Mouse (Mus musculus): ENCODE results near the gene Hcar2.

The Hcar2 gene

DNA sequence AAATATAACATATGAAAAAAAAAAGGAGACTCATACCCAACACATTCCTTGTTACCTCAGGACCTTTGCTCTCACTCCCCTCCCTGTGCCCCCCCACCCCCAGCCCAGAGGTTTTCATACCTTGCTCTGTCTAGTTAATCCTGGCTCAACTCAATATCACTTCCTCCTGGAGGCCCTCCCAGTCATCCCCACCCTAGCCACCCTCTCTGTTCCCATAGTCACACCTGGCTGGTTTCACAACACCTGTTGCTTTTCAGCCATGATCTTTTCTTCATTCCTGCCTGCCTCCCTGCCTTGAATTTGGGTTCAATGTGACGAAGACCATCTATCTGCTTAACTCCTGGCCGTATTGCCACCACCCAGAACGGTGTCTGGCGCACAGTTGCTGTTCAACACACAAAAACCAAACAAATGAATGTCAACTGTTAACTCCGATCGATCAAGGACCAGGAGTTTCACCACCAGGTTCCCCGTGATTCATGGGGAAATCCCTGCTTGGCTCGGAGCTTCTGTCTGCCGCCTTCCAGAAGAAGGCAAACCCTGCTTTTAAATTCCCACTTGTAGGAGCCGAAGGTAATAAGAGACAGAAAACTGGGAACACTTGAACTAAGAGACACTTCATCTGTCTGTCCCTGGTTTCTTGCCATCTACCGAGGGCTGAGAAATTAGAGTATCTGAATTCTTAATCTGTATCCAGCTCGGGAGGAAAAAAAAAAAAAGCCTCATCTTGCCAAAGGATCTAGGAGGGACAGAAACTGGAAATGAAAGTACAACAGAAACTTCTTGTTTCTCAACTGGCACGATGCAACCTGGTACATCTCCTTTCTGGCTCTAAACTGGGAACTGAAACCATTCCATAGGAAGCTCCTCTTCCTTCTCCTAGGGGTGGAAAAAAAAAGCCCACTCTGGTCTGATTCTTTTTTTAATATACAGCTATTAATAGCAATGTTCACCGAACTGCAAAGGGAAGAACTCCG lies 2.6 kb downstream of the Hcar2 start:
- peak; percentile 38 for DNase-seq (ENCODE audit: low read depth, low spot score)

DNA sequence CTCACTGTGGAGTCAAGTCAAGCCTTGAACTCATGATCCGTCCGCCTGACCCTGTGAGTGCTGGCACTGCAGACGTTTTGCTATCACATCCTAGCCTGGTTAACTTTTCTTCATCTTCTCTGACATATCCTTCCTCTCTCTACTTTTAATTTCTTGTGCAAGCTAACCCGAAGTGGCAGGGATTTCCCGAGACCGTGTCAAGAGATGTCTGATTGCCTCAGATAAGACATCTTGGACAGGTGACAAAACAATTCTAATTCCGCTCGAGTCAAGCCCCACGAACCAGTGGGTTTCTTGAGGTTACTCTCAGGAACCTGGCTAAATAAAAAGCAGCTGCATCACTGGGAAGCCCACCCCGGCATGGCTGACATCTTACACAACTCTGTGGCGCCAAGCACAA lies 6.5 kb downstream of the Hcar2 start:
- DNase-seq (ENCODE audit: low read depth, low spot score), result no peak

DNA sequence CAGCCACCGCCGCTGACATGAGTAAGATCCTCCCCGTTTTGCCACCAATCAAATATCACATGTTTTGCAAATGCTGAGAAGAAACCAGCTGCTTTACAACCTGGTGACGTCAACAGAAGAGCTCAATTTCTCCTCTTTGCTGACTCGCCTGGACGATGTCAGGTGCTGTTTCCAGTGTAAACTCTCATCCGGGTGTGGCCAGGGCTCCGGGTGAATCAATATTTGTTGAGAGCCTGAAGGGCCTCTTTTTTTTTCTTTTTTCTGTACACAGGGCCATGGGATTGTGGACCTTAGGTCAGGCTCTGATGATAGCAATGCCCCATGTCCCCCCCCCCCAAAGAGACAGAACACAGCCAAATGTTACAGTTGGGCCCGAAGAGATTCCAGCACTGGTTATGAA lies 10.8 kb downstream of the Hcar2 start:
- no peak for DNase-seq (ENCODE audit: low read depth, low spot score)

DNA sequence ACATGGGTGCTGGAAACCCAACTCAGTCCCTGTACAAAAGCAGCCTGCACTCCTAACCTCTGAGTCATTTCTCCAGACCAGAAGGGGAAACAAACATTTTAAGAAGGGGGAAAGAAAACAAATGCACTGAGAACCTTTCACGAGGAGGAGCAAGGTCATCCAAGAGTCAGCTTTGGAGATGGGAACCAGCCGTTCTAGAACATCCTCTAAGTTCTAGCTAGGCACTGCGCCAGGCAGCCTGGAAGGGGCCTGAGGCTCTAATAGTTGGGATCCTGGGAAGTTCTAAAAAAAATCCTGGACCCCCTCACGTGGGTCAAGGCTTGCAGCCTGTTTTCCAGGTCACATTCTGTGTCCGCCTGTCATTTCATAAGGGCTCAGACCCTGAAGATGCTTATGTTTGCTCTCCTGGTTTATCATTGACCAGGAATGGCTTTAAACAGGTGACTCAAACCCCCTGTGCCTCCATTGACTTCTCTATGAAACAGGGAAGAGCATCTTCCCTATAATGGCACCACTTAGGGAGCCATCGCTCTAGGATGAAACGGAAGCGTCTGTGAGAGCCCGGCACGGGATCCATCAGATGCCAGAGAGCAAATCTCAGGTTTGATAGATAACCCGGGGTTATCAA lies 11.3 kb downstream of the Hcar2 start:
- DNase-seq (ENCODE audit: low read depth, low spot score), result no peak

DNA sequence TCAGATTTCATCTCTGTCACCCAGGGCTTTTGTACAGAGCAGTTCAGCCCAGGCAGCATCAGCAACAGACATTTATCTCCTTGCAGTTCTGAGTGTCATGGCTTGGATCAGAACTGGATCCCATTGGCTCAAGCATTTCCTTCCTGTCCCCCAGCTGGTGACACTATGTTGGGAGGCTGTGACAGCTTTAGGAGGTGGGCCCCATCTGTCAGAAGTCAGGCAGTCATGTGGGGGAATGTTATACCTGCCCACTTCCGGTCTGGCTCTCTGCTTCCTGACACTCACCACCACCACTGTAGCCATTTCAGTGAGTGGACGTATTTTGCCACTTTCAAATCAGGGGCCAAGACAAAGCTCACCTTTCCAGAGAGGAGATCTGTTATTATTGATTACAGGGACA lies 13.9 kb downstream of the Hcar2 start:
- DNase-seq (ENCODE audit: low read depth, low spot score), result no peak

DNA sequence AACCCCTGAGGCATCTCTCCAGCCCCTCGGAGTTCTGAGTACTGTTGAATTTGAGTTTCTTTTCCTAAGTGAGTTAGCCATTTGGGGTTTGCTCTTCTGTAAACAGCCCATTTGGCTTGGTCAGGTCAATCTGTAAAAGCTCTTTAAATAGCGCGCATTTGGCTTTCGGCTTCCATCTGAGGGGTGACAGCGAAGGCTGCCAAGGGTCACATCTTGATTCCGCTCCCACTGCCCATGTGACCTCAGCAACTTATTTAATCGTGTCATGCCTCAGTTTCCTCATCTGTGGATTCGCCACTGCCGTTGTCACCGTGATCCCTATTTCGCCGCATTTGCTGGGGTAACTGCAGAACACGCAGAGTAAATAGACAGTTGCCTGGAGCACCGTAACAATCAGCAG lies 21.0 kb downstream of the Hcar2 start:
- no peak for DNase-seq (ENCODE audit: low read depth, low spot score)

DNA sequence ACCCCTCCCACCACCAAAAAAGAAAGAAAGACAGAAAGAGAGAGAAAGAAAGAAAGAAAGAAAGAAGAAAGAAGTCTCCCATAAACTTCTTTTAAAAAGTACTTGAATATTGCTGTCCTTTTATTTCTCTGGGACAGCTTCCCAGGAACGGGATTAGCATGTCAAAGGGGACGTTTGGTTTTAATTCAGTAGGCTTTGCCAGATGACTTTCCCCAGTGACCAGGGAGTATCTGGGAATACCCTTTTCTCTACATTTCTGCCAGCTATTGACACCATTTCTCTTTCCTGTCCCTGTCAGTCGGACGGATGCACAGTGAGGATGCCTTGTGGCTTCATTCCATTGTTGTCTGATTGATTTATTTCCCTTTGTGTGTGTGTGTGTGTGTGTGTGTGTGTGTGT lies 21.5 kb downstream of the Hcar2 start:
- no peak for DNase-seq (ENCODE audit: low read depth, low spot score)

DNA sequence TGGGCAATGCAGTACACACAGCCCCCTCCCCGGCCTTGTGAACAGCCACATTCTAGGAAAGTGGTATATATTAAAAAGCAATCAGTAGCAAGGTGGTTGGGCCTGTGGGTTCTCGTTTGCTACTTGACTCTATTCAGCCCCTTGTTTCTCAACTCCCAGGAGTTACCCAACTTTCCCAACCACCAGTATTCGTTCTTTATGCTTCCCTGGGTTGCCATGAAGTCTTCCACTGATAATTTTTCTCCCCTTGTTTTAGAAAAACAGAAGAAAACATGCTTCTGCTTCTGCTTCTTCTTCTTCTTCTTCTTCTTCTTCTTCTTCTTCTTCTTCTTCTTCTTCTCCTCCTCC lies 22.4 kb downstream of the Hcar2 start:
- DNase-seq (ENCODE audit: low read depth, low spot score), result no peak

DNA sequence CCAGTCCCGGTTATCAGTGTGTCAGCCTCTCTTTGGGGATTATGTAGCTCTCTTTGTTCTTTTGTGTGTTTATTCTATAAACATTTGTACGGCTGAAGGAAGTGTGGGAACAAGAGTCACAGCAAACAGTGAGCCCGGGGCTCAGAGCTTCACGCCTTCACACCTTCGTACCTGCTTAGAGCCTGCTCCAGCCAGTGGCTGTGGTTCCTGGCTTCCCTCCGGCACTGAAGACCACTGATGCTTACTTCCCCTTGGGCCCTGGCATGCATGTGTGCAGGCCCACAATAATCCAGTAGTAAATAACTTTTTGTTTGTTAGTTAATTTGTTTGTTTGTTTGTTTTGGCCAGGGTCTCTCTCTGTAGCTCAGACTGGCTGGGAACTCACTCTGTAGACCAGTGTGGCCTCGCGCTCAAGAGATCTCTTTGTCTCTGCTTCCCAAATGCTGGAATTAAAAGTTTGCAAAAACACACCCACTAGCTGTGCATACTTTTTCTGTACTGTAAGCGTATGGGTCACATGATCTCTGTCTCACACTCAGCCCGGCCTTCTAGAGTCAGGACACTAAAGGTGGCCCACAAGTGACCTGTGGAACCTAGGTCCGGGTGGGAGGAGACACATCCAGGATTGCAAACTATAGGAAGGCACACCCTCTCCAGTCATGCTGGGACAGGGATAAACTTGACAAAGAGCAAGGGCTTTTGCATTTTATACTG lies 22.9 kb downstream of the Hcar2 start:
- DNase-seq (ENCODE audit: low read depth, low spot score), result no peak

DNA sequence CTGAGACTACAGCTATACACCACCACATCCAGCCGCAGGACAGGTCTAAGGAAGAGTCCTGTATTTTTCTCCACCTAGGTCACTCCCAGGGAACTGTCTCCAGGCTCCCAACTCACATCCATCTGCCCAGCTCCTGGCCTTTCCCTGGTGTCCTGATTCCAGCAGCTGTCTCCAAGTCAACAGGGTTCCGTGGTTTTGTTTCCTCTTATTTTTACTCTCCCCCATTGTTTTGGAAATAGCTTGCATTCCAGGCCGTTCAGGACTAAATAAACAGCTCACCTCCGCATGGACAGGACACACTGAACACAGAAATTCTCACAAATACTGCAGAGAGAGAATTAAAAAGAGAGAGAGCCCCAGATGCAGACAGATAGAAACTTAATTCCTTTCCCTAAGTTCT lies 27.9 kb downstream of the Hcar2 start:
- no peak for DNase-seq (ENCODE audit: low read depth, low spot score)

DNA sequence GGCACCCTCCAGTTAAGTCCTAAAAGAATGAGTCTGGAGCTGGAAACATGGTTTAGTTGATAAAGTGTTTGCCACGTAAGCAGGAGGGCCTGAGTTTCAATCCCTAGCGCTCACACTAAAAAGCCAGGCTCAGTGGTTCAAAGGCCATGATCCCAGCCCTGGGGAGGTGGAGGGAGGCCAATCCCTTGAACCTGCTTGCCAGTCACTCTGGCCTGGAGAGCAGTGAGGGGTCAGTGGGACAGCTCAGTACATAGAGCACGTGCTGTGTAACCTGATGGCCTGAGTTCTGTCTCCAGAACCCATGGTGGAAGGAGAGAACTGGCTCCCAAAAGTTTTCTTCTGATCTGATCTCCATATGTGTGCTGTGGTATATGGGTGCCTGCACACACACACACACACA lies 30.5 kb downstream of the Hcar2 start:
- DNase-seq (ENCODE audit: low read depth, low spot score), result no peak

DNA sequence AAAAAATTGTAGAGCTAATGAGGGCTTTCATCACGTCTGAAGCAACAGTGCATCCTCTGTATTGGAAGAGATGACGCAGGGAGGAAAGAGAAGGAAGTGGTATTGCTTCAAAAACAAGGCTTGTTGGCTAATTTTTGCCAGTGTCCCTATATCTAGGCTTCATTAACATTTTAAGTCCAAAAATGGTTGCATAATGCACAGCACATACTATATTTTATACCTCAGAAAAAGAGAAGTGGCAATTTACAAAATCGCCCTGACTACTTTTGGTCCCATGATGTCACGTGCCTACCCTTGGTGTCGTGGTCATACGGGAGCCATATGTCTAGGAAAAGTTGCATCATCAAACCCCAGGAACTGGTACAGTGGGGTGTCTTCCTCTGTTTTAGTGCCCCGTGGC lies 33.0 kb downstream of the Hcar2 start:
- DNase-seq (ENCODE audit: low read depth, low spot score), result no peak

DNA sequence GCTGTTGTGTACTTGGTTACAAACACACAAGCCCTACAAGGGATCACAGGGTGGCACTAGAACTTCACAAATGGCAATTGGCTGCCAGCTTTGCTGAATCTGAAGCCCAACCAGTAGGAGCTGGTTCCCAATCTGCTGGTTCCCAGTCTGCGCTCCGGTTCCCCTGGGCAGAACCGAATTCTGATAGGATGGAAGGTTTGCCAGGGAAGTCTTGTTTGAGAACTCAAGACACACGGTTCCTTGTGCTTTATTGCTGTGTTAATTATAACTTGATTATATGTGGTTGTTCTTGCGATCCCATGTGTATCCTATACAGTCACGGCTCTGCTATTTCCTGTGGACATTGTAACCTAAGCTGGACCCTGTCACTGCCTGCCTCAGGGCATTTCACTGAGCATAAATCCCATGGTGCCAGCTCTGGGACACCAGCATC lies 37.6 kb downstream of the Hcar2 start:
- peak; percentile 49 for DNase-seq (ENCODE audit: low read depth, low spot score)

DNA sequence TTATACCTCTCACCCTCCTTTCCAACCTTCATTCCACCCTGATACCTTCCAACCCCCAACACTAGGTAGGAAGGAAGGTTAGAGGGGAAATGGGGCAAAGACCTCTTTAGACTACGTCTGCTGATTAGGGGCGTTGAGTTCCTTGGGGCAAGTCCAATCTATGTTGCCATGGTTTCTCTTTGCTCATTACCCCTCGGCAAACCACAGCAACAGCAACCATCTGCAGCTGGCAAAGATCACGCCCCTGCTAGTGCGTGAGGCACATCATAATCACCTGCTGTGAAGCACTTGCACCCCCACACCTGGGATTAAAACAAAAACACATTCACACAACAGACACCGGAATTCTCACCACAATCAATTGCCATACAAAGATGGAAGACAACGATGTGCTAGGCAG lies 42.6 kb downstream of the Hcar2 start:
- DNase-seq (ENCODE audit: low read depth, low spot score), result no peak

DNA sequence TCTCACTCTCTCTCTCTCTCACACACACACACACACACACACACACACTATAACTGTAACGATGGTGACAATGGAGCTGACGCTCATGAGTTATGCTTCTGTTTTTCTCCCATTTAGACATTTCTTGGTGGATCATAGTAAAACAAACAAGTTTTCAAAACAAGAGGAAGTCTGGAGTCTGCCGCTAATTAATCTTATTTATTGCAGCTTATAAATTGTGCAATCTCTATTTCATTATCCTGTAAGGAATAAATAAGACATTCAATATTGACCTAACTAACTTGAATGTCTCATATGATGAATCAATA lies 44.1 kb downstream of the Hcar2 start:
- DNase-seq (ENCODE audit: low read depth, low spot score), result no peak

DNA sequence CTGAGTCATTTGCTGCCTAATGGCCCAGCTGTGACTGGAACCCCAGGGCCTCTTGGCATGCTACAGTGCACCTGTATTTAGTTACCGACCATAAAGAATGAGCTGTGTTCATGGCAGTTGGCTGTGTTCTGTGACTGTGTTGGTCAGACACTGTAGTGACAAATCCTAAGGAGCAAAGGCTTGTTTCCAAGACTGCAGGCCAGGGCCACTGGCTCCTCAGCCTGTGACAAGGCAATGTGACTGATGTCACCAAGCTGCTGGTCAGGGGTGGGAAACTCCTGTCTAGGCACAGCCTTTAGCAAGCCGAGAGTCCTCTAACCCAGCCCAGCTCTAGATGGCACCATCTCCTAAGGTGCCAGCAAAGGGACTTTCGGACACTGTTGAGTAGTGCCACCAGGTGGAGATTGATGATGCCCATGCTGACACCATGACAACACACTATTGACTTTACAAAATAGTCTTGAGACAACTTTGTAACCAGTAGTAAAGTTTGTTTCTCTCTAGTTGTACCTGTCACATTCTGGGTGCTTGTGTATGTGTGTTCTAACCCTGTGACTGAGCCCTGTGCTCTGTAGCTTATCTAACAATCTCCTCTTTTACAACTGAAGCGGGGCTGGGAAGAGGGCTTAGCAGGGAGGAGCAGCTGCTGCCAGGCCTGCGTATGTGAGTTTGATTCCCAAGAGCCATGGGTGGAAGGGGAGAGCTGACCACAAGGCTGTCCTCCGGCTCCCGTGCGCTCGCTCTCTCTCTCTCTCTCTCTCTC lies 44.6 kb downstream of the Hcar2 start:
- peak; percentile 27 for DNase-seq (ENCODE audit: low read depth, low spot score)

DNA sequence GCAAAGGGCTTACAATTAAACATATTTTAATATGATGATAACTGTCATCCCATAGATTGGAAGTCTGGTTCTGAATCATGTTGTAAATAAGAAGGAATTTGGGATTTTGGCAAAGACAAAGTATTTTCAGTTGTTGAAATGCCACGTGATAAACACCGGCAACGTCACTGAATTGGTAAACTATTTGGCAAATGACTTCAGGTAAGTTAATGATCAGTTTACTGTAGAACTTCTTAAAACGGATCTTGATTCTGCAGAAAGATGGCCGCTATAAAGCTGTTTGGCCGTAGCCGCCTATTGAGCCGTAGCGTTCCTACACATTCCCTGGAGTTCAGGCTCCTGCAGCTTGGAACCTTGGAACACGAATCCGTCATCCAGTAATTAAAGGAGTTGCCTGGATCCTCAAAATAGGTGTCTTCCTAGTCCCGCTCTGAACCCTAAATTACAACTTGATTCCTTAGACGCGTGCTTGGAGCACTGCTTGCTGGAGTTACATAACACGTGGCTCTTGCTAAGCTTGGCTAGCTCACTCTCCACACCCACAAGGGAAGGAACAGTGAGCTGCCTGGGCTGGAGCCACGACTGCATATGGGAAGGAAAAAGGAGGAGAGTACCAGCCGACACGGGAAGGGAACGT lies 46.2 kb downstream of the Hcar2 start:
- peak; percentile 88 for DNase-seq (ENCODE audit: low read depth, low spot score)

DNA sequence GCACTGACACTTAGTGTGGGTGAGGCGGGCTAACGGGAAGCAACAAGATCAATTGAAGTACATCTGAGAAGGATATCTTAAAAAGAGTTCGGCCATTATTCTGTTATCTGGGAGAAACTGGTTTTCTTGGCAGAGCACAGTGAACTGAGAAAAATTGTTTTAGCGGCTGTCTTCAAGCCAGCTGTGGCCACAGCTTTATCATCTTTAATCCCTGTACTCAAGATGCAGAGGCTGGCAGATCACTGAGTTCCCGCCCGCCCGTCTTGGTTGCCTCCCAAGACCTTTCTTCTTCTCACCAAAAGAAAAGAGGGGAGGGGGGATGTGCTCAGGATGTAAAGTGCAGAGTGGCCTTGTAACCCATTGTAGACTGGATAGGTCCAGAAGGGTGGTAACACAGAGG lies 48.4 kb downstream of the Hcar2 start:
- DNase-seq (ENCODE audit: low read depth, low spot score), result no peak
